Mouse (Mus musculus) right cerebral cortex, postnatal 4 days (tissue): ENCODE data around the gene Ralgapb.
"Not testable (repeated sequence)": the region's sequence is repeated elsewhere in the genome, so short reads cannot be mapped to it uniquely, and the experiment has no call there.

Source experiments
- DNase-seq: peaks from one replicate; pipeline ENCODE4 v3.0.0-alpha.2; 2022

Gene Ralgapb

DNA sequence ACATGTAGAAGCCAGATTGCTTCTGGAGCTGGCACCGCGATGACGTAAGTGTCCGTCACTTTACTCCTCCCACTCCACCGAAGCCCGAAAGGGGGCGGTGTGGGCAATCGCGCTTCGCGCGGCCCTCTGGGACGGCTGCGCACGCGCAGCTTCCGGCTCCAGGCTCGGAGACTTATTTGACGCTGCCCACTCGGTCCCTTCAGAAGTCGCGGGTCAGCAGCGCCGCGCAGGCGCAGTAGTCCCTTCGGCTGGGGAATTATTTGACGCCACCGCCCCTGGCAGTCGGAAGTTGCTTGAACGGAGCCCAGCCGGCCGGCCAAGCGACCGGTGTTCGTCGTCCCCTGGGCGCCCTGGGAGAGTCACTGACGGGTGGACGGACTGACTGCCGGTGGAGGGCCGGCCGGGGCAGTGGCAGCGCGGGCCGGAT, at the start of gene Ralgapb:
Gene Ralgapb (plus strand): TSS at position 254 of the 427 bp plus-strand sequence.
- peak; percentile 99 for DNase-seq

DNA sequence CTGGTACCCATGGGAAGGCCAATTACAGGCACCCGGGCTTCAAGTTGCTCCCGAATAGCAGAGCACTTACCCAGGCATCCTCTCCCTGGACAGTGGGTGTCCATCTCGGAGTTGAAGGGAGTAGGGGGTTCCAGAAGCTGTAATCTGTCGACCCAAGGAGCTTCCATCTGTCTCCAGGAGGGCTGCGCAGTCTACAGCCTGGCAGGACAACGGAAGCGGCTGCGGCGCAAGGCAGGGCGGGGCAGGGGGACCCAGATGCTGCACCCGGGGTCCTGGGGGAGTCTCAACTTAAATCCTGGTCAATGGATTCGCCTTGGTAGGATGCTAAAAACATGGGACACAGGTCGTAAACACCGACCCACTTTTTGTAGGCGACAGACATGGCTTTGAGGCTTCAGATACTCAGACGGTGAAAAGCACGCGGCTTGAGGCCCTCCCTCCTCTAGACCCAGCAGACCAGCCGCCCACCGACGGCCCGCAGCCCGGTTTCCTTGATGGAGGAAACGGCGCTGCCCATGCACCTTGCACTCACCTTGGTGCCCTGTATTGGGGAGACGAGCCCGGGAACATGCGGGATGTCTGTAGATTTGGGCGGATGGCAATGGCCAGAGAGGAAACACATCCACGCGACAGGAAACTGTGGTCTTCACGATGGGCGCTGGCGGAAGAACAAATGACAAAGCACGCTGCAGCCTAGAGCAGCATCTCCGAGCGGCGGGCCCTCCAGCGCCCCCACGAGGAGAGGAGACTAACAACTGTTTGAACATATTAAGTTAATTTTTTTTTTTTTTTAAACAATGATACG, 48.6 kb upstream of the Ralgapb start:
- peak; percentile 92 for DNase-seq

DNA sequence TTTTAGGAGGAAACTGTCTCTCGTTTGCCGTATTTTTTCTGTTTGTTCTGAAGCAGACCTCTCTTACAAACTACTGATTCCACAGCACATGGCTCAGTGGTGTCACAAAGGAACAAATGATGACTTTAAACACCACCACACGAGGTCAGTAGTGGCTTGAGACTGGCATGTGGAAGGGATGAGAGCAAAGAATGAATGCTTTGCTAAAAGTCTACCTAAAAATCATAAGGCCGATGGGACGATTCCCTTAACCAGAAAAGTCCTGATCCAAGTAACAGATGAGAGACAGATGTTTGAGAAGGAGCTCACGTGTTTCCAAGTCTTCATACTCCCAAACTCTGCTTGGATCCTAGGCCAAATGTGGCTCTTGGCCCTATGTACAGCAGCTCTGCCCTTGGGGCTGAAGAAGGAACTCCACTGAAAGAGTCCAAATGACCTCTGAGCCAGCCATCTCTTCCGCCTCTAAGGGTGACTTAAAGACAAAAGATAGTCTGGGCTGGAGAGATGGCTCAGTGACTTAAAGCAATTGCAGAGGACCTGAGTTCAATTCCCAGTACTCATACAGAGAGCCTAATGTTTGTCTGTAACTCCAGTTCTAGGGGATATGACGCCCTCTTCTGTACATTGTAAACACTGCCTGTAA, 47.8 kb upstream of the Ralgapb start:
- DNase-seq = no peak

DNA sequence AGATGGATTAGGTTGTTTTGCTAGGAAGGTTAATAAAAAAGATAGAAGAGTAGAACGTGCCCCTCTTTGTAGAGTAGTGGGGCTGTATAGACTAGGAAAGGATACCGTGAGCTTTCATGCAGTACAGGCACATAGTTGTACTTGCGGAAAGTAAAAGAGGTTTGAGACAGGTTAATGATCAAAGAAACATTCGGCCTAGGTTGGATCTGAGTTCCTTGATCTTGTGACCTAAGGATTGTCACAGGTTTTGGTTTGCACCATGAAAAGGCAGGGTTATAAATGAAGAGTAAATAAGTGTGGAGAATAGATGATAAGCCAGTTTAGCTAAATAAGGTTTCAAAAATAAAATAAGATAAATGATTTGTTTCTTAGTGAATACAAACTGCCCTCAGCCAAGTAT, 45.5 kb upstream of the Ralgapb start:
- DNase-seq = no peak

DNA sequence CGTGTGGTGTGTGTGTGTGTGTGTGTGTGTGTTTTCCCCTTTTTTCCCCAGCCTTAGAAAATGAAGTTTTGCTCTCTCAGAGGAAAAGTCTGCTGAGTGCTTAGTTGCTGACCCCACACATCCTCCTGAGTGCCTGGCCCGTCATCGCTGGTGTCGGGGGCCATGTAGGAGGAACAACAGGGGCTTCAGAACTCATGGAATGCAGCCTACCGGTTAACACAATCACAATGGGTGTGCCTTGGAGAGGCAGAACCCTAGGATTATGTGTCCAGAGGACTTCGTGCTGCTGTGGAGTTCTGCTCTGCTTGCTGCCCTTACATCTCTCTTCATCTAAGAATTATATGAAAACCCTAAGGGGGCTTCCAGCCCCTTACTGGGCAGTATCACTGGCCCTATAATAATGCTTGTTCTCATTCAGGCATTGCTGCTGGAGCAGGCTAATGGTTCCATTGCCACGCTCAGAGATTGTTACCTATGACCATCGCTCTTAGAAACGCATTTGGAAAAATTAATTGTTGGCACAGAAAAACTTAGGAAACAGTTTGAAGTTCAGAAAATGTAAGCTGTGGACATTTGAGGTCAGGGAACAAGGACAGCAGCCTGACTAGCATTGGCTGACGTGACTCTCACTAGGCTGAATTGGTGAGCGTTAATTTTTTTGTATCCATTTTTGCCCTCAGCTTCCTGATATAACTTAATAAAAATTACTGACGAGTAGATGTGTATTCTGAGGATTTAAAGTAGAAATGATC, 44.4 kb upstream of the Ralgapb start:
- DNase-seq = no peak

DNA sequence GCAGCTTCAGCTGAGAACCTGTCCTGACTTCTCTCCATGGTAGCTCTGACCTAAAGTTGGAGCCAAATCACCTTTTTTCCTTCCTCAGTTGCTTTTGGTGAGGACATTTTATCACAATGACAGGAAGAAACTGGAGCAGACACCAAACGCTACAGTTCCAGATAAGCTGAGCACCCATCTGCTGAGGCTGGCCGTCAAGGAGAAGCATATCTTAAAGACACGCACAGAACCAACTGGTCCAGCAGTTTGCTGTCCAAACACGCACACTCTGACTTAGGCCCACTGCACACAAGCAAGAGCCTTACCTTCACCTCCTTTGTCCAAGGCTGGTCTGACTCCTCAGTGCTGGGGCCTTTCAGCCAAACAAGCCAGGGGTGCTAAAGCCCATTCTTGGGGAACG, 42.0 kb upstream of the Ralgapb start:
- no peak for DNase-seq

DNA sequence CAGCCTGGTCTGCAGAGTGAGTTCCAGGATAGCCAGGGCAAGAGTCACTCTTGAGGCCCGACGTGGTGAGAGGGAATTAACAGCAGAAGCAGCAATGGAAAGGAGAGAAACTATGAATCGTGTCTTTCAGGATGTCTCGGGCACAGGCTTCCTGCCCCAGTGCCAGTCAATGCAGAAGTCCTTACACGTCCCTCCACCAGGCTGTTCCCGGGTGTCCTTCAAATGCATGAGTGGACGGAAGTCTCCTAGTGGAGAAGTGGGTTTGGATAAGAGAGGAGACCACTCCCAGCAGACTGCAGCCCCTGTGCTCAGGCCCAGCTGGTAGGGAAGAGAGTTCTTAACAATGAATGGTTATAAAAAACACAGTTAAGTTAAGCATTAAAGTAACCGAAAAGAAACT, 41.3 kb upstream of the Ralgapb start:
- DNase-seq = no peak

DNA sequence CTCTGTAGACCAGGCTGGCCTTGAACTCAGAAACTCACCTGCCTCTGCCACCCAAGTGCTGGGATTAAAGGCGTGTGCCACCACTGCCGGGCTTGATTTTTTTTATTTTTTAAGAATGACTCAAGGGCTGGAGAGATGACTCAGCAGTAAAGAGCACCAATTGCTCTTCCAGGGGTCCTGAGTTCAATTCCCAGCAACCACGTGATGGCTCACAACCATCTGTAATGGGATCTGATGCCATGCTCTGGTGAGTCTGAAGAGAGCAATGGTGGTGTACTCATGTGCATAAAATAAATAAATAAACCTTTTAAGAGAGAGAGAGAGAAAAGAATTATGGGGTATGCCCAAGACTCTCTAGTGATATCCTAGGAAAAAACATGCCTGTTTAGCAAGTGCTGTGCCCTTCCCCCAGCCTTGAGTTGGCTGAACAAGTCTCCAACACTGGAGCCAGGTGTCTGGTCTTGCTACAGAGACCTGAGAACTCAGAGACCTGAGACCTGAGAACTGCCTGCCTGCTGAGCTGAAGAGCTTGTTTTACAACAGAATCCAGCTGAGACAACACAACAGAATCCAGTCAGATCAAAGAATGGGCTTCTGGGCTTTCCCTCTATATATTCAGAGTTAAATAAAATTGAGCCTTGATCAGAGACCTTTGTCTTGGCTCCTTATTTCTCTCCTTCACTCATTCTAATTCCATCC, 40.0 kb upstream of the Ralgapb start:
- DNase-seq = no peak

DNA sequence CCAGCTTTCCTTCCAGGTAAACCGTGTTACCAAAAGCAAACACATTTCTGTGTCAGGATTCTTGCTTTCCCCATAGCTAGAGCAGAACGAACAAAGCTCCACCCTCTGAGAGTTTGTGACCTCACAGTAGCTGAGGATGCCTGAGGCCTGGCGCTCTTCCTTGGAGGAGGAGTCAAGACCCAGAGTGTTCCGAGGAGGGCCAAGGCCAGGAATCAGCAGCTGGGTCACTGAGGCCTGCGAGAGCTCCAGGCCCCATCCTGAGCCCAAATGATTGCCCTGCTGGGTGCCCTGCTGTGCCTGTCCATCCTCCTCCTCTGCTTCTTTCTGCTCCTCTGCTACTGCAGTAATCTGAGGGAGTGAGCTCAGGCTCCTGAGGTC, 39.5 kb upstream of the Ralgapb start:
- DNase-seq = no peak

DNA sequence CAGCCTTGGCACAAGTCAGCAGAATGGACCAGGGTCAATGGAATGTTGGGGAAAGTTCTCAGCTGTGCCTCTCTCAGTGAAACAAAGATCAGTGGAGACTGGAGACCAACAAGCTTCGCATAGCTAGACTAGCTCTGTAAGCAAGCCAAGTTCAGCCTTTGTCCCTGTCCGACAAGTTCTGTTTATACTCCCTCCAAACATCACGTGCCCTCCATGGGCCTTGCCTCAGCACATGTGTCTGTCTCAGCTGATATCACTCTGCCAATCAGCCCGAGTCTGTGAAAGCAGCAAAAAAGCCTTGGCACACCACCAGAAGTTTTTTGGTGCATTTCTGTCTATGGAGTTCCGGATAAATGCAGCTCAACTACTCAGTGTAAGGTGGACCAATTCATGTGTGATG, 36.6 kb upstream of the Ralgapb start:
- DNase-seq = no peak

DNA sequence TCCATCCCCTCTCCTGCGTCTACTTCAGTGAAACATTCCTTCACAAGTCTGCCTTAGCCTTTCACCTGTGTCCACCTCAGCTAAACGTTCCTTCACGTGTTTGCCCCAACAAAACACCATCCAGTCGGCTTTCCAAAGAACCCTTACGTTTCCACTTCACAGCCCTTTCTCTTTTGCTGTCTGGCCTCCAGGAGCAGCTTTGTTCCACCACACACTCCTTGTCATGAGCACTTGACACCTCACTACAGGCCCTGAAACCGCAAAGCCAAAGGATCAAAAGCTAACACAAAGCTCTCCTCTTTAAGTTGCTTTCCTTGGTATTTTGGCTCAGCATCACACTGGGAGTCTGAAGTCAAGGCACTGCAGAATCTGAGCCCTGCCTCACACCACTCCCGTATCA, 36.1 kb upstream of the Ralgapb start:
- DNase-seq = no peak

DNA sequence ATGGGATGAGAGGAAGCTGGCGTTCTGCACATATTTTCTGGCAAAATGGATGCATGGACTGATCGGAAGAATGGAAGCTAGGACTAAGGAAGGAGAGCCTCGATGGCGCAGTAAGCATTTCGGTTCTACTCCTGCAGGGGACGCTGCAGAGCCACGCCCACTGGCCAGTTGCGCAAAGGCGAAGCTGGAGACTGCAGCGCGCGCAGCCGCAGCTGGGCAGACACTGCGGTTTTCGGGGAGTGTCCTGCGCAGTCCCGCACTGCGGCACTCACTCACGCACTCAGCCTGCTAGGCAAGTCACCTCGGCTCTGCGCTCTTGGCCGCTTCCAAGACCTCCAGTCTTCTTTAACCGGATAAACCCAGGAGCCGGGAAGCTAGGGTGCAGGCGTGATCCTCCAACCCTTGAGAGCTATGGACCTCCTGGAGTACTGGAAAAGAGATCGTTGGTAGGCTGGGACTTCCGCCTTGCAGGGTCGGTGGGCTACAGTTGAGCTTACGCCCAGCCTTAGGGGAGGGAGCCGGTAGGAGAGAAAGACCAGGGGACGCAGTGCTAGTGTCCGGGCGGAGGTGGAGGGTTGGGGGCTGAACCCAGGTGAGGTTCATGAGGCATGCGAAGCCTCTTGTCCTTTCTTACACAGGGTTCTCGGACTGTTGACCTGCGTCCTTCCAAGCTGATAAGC, 34.1 kb upstream of the Ralgapb start, which contains the start of gene Snhg11:
Gene Snhg11 (plus strand): TSS at position 196 of the 680 bp plus-strand sequence.
- DNase-seq = peak; percentile 80

DNA sequence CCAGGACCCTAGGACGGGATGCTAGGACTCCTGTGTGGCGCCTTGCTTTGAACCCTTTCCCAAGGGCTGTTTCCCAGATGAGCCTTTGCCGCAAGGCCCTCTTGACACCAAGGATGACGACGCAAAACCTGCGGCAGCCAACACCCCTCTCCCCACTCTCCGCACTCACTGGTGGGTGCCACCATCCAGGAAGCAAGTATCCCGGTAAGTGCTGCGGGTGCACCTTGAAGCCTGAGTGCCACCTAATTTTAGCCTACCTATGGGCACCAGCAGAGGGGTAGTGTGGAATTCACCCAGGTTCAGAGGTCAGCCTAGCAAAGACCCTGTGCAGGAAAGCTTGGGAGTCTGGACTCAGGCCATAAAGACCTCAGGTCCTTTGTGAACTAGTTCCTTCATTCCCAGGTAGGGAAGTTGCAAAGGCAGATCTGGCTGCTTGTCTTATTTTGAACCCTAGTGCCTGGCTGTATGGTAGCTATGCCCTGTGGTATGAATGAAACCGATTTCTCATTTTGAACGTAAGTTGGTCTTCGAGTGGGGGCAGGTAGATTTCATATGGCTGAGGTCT, 33.4 kb upstream of the Ralgapb start:
- no peak for DNase-seq

DNA sequence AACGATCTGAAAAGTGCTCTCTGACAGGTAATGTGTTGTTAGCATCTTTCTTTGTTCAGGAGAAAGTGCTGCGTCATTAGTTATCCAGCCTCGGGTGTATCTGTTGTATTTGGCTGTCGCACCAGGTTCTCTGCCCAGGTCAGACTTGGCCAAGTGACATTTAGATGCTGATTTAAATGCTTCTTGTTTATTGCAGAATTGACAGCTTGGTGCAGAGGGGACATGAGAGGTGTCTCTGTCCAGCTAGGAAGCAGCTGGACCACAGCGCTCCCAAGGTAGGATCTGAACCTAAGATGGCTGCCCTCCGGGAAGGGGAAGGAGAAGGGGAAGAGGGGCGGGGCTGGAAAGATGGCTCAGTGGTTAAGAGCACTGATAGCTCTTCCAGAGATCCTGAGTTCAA, 32.9 kb upstream of the Ralgapb start:
- DNase-seq = no peak

DNA sequence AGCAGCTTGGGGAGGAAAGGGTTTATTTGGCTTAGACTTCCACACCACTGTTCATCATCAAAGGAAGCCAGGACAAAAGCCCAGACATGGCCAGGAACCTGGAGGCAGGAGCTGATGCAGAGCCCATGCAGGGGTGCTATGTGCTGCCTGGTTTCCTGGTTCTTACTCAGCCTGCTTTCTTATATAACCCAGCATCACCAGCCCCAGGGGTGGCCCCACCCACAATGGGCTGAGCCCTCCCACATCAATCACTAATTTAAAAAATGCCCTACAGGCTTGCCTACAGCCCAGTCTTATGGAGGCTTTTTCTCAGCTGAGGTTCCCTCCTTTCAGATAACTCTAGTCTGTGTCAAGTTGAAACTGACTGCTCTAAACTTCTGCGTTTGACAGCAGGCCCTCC, 31.8 kb upstream of the Ralgapb start:
- no peak for DNase-seq

DNA sequence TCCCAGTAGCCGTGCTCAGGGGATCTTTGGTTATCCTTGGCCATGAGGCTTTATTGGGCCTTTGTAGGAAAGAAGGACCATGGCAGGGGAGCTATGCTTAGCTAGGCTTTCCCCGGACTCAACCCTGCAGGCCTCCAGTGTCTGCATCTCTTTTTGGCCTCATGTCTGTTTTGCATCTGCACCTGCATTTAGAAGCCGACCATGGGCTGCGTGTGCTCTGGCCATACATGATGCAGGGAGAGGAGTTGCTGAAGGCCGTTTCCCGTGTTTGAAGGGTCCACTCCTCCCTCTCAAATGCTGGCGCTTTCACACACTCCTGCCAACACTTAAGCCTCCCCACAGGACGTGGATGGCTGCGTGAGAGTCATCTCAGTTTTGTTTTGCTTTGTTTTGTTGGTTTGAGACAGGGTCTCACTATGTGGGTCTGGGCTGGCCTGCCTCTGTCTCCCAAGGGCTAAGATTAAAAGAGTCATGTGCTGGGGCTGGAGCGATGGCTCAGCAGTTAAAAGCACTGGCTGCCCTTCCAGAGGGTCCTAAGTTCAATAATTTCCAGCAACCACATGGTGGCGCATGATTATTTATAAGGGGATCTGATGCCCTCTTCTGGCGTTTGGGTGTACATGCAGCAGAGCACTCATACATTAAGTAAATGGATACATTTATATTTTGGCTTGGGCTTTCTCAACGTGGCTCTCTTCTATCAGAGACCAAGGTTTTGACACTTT, 30.1 kb upstream of the Ralgapb start:
- DNase-seq = peak; percentile 59

DNA sequence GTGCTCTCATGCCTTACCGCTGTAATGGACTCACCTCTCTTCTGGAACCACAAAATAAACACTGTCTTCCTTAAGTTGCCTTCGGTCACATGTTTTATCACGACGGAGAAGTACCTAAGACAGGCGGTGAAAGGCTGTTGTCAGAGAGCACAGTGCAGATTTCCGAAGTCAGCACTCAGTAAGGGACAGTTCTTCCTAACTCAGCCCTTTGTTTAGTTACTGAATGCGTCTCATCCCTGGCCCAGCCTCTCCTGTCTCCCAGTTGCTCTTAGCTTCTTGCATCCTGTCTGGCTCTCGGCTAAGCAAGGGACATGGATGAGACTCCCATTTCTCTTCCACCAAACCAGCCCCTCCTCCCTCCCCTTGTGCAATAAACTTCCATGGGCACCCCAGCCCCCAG, 23.6 kb upstream of the Ralgapb start:
- no peak for DNase-seq

DNA sequence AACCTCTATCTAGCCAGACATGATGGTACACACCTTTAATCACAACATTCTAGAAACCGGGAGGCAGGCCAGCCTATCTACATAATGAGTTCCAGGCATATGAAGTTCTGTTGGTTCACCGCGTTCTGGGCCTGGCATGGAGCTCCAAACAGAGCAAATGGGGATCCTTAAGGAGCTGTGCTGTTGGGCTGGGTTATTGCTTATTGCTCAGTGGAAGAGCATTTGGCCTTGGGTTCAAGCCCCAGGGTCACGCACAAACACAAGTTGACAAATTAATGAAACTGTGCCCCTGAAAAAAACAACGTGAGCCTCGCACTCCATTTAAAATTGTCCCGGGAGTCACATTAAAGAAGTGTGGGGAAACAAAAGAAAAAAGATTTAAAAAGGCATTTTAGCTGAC, 20.2 kb upstream of the Ralgapb start:
- no peak for DNase-seq

DNA sequence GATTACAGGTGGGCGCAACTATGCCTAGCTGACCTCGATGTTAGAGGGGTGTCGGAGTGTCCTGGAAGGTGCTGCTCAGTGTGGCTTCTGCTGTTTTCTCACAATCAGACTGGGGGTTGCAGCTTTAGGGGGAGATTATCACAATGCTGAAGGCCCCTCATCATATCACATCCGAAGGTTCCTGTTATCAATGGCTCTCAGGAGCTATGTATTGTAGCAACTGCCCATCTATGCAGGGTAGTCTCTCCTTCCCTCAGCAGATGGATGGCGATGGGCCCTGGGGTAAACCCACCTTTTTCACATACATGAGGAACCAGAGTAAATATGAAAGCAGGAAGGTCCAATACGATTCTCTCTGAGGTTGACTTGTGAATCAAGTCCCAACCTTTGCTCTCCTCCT, 13.3 kb upstream of the Ralgapb start:
- DNase-seq = no peak

DNA sequence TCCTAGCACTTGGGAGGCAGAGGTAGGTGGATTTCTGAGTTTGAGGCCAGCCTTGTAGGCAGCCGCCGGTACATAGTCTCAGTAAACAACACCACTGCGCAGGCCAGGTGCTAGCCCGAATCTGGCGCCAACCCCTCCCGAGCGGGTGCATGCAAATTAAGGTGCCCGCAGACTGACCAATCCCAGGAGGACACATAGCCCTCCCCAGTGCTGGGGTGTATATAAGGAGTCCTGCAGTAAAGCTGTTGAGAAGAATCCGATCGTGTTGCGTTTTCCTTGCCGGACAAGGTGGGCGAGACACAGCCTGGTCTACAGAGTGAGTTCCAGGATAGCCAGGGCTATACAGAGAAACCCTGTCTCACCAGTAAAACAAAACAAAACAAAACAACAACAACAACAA, 12.5 kb upstream of the Ralgapb start:
- DNase-seq = not testable (repeated sequence)

DNA sequence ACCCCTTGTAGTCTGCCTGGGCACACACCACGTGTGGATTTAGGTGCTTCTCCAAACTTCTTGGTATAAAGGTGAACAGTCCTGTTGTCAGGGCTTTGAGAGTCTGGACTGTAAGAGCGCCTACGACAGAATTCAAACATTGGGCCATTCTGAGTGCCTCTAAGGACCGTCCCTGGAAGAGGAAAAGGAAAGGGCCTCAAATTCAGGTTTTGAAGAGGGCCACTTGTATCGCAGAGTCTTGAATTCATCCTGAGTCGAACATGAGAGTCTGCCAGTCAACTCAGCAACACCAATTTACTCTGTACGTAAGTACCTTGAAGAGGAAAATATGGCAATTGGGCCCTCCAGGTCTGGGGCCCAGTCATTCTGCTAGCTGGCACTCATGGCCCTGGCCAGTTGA, 6.7 kb upstream of the Ralgapb start:
- DNase-seq = no peak
